Mouse (Mus musculus): ENCODE data around the gene Ippk. TPM values are rescaled to one million over a fixed set of nuclear protein-coding genes. Genes with fewer than 3 reads are reported as not detected.
A peak's percentile ranks its signal among the peaks of the same experiment; 100 is the strongest.

Ippk gene
- total RNA-seq, 2 experiments from 2014 or later: 5.1 to 6.0 TPM

GRCm38 (mm10) chr13:49428042-49428675 lies 7.1 kb downstream of the Ippk start:
- DNase-seq: no peak

- DNase-seq: no peak
Observed at GRCm38 (mm10) chr13:49430529-49430928, 9.5 kb downstream of the Ippk start.

DNA sequence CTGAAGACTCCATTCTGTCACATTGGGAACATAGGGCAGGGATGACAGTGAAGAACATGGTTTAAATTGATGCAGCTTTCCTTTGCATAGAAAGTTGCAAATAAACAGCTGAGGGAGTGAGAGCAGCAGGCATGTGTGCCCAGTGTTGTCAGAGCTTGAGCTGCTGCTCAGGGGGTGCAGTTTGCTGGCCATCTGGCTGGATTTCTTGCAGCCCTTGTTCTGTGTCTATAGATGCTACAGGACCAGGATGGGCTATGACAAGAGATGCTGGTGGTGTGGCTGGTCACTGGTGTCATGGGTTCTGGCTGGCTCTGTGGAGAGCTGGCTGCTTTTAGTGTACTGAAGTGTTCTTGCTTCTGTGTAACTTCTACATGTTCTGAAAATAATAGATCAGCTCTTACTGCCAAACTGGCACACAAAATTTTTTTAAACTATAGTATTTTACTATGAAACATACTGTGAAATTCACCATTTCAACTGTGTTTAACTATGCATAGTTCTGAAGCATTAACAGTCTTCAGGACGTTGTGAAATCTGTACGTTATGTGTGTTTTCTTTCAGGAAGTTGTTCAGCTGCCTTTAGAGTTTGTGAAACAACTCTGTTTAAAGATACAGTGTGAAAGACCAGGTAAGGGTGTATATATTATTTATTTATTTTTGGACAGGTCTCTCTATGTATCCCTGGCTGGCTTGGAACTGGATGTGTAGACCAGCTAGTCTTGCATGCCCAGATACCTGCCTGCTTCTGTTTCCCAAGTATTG lies 12.4 kb downstream of the Ippk start:
- DNase-seq: no peak

DNA sequence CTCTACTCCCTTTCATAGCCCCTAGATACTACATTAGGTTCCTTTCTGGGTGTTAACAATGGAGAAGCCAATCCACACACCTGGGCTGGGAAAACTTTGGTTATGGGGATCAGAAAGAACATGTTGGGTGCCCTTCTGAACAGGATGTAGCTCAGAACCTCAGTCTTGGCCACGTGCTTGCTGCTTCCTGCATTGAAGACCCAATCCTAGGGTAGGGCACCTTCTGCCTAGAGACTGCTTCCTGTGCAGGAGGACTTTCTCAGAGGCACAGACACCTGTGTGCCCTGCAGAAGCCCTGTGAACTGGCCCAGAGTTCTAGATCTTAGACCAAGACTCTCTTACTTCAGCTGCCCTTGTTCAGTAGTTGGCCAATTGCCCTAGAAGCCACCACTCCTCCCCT lies 14.7 kb downstream of the Ippk start:
- no peak for DNase-seq

- no peak for DNase-seq
Observed at GRCm38 (mm10) chr13:49436170-49436569, 15.1 kb downstream of the Ippk start.

DNA sequence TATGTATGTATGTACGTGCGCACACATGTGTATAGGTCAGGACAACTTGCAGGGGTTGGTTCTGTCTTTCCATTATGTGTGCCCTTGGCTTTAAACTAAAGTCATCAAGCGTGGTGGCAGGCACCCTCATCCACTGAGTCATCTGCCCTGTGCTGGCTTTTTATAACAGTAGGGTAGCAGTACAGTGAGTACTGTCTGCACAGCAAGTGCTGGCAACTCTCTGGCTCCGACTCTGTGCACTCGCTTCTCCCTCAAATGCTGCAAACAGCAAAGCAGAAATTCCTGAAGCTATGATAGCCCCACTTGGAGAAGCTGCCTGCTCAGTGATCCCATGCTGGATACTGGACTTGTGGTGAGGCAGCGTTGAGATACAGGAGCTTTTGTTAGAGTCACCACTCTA lies 23.4 kb downstream of the Ippk start:
- DNase-seq: no peak

- peak; percentile 73 for DNase-seq
Observed at GRCm38 (mm10) chr13:49449318-49449749, 28.3 kb downstream of the Ippk start.

DNA sequence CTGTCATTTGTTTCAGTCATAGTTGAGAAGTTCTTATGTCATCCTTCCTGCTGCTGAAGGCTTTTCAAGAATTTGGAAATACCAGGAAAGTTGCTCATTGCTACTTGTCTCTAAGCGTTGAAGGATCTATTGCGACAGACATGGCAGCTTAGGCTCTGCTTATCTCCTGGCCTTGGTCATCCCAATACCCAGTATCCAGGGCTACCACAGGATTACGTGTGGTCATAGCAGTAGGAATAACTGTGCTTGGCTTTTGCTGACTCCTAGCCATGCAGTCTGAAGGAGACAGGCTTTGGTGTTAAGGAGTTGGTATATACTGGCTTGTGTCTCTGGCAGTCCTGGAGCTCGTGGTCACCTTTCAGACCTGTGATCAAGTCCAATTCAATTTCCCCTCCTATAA lies 39.2 kb downstream of the Ippk start:
- no peak for DNase-seq

DNA sequence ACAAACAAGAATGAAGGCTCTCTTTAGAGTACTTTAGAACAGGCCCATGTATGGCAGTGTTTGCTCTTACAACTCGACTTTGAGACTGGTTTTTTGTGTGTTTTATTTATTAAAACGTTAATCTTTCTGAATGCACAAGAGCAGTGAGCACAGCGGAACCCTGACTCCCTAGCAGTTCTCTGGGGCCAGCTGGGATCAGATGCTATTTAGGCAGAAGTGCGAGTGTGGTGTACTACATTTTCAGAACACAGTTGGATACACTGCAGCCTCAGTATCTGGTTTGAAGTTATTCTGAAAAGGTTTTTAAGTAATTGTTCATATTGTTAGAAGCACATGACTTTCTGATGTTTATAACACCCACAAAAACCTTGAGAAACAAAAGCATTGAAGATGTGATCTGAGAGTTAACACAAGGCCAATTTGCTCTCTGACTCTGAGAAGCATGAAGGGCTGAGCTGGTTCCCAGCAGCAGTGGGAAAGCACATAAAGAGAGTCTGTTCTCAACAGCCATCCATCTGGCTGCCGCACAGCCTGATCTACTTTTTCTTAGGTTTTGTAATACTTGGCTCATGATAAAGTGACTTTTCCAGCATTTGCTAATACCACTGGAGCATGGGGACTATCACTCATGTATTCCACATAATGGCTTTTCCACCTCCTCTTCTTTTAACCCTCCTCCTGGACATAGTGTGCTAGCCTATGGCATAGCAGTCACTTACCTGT lies 39.8 kb downstream of the Ippk start:
- DNase-seq: peak; percentile 67

- peak; percentile 44 for DNase-seq
Observed at GRCm38 (mm10) chr13:49461458-49462132, 40.5 kb downstream of the Ippk start.

GRCm38 (mm10) chr13:49462921-49463320 lies 41.9 kb downstream of the Ippk start:
- no peak for DNase-seq

- DNase-seq: no peak
Observed at GRCm38 (mm10) chr13:49465875-49466274, 44.8 kb downstream of the Ippk start.

DNA sequence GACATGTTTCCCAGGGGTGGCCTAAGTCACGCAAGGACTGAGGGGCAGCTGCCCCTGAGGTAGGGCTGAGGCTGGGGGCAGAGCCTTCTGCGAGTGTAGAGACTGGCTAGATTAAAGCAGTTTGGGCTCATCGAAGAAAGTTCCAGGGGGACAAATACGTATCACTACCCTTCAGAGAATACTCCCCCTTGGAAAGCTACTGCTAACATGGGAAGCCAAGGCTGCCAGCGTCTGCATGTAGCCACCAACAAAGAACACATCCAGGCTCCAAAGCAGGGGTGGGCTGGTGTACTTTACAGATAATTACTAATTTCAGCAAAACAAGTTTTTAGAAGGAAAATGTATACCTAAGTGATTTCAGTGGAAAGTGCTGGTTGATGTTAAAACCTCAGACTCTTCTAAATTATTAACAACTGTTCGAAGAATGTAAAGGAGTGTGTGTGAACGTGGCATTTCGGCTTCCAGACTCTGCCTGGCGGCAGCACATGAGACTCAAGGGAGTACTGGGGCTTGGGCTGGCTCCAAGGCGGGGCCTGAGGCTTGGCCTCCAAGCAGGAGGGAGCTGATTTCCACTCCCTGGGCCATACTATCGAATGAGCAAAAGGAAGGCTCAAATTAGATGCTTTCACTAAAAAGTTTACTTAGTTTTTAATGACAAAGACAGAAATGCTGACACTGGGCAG lies 45.5 kb downstream of the Ippk start:
- peak; percentile 81 for DNase-seq

- DNase-seq: no peak
Observed at GRCm38 (mm10) chr13:49467585-49467984, 46.5 kb downstream of the Ippk start.

- no peak for DNase-seq
Observed at GRCm38 (mm10) chr13:49469002-49469401, 48.0 kb downstream of the Ippk start.

GRCm38 (mm10) chr13:49470319-49470718 lies 49.3 kb downstream of the Ippk start:
- DNase-seq: no peak

- peak; percentile 53 for DNase-seq
Observed at GRCm38 (mm10) chr13:49470806-49471205, 49.8 kb downstream of the Ippk start.

DNA sequence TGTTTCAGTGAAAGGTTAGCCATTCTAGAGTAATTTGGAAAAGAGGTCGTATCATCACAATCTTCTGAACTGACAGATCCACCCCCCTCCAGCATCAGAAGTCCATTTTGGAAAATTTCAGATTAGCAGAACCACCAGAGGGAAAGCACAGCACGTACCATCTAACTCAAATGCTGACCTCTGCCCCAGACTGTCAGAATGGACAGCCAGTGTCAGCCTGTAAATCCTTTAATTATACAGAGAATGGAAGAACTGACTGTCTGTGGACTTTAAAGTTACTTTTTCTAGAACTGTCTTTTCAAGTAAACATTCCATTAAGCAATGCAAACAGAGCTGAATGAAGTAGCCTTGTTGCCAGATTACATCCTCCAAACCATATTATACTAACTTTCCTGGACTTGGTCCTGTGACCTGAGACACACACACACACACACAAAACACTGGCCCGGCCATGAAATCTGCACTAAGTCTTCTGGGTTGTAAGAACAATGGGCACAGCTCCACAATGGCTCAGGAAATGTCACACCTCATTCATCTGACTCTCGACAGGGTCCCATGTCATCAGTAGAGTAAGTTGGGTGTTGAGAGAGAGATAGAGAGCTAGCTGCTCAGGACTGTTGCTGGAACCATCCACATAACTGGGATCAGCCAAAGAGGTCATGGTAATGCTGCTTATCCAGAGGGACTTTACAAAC lies 51.1 kb downstream of the Ippk start:
- DNase-seq: no peak

GRCm38 (mm10) chr13:49472676-49473005 lies 51.6 kb downstream of the Ippk start:
- no peak for DNase-seq

DNA sequence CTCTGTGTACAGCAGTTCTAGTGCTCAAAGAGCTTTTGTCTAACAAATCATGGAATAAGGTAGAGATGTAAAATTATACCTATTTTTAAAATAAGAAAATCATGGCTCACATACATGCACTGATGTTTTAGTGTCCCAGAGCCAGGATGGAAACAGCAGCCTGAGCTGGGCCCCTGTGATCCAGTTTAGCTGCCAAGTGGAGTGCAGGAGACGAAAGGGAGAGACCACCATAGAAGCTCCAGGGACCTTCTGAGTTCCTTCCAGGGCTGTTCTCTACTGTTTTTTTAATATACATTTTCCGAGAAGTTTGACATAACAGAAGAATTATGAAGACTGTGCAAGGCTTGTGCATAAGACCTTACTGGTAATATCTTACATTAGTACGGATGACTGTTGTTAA lies 56.8 kb downstream of the Ippk start:
- no peak for DNase-seq

DNA sequence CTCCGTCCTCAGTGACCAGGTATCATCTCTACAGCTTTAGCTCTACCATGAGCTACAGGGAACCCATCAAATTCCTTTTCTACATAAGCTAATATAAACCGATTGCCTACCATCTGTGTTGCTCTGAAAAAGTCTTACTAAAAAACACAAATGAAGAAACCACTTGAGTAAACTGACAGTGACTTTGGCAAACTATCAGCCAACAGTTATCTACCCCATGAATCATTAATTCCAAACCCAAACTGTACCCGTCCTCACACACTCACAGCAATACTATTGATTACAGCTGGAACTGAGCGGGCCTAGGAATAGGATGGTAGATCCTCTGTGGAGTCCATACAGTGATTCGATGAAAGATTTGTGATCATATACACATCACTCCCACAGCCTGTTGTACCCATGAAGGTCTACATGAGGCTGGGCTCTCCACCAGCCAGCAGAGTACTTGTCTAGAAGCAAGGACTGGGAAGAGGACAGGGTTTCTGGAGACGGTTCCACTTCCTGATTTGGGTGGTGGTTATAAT lies 57.9 kb downstream of the Ippk start:
- DNase-seq: no peak

Data from gastrocnemius, postnatal 25 days (tissue).